Mouse (Mus musculus) forebrain, embryonic 10.5 days (tissue): ENCODE data around the gene Trpv6. TPM values are rescaled to one million over a fixed set of nuclear protein-coding genes. Genes with fewer than 3 reads are reported as not detected.

Experiments used
- DNase-seq: peaks from one replicate; pipeline ENCODE4 v3.0.0-alpha.2; 2017; ENCODE audit warnings: low spot score; ENCODE audit errors: extremely low spot score
- H3K27ac ChIP-seq: fragments of 300-500 bp; sonication (generic); 2 replicates; pipeline ENCODE4 v1.5.1; 2016; ENCODE audit warnings: mild to moderate bottlenecking
- H3K27me3 ChIP-seq: fragments of 300-500 bp; sonication (generic); 2 replicates; pipeline ENCODE4 v1.6.1; 2016; ENCODE audit warnings: mild to moderate bottlenecking; ENCODE audit not compliant: poor library complexity, severe bottlenecking
- H3K36me3 ChIP-seq: fragments of 300-500 bp; sonication (generic); replicated peaks from 2 replicates; pipeline ENCODE4 v1.6.1; 2016; ENCODE audit warnings: mild to moderate bottlenecking, moderate library complexity
- H3K4me1 ChIP-seq: fragments of 300-500 bp; sonication (generic); 2 replicates; pipeline ENCODE4 v1.6.1; 2016
- H3K4me3 ChIP-seq: fragments of 300-500 bp; sonication (generic); 2 replicates; pipeline ENCODE4 v1.5.1; 2016; ENCODE audit warnings: mild to moderate bottlenecking, moderate library complexity
- H3K9me3 ChIP-seq: fragments of 300-500 bp; sonication (generic); 2 replicates; pipeline ENCODE4 v1.6.1; 2016; ENCODE audit warnings: mild to moderate bottlenecking, moderate library complexity
- WGBS: fragments of 180-500 bp; shearing (Covaris S2); methylation state at CpG from one replicate; pipeline ENCODE4 v1.1.7; 2016; 5-methylcytosine and 5-hydroxymethylcytosine counted together
- polyA plus RNA-seq: library from polyadenylated mRNA; unstranded; fragments of >200 nt; fragmentation: Nextera tagmentation; extraction: Ambion mirVana; gene quantifications from 2 replicates; pipeline ENCODE4 v1.2.1, GENCODE M21; 2016

Gene Trpv6
- polyA plus RNA-seq: 0.16 and 0.25 TPM in 2 replicates

GRCm38 (mm10) chr6:41636178-41636577, at the start of gene Trpv6:
Gene Trpv6 (minus strand): TSS chr6:41636405.
- Histone ChIP-seq H3K4me3 (no peak within 1 kb of the TSS), H3K36me3 (no peaks in the 10 kb centered on the region), H3K9me3 (no peaks in the 10 kb centered on the region), H3K27ac (no peak within 1 kb of the TSS), H3K27me3 (no peaks in the 10 kb centered on the region), H3K4me1 (0 out of 2 replicates have a peak, but pooled peaks cover 2% of the 10 kb centered on the region)
- no peak for DNase-seq
- 19% methylated on average over 5 of the region's 5 CpGs for WGBS

- Histone ChIP-seq H3K27me3 (no peaks in the 10 kb centered on the region), H3K4me3 (no peak overlapping the region), H3K4me1 (no peaks in the 10 kb centered on the region), H3K9me3 (no peaks in the 10 kb centered on the region), H3K36me3 (no peaks in the 10 kb centered on the region), H3K27ac (no peak overlapping the region)
- 82% methylated on average over 3 of the region's 3 CpGs for WGBS
- DNase-seq: no peak
These were observed 49.4 kb upstream of the Trpv6 start for GRCm38 (mm10) chr6:41685596-41685995.

GRCm38 (mm10) chr6:41684911-41685310, 48.7 kb upstream of the Trpv6 start:
- H3K4me3 ChIP-seq: no peak overlapping the region
- H3K27me3 ChIP-seq: no peaks in the 10 kb centered on the region
- no peak overlapping the region for H3K27ac ChIP-seq
- no peaks in the 10 kb centered on the region for H3K4me1 ChIP-seq
- H3K9me3 ChIP-seq: no peaks in the 10 kb centered on the region
- H3K36me3 ChIP-seq: no peaks in the 10 kb centered on the region
- no peak for DNase-seq
- WGBS: 91% methylated on average over 5 of the region's 5 CpGs

GRCm38 (mm10) chr6:41684131-41684530, 47.9 kb upstream of the Trpv6 start, which contains the start of gene Llcfc1:
Gene Llcfc1 (plus strand): TSS chr6:41684431.
- Histone ChIP-seq H3K27ac (no peak within 1 kb of the TSS), H3K27me3 (no peaks in the 10 kb centered on the region), H3K4me1 (no peaks in the 10 kb centered on the region), H3K36me3 (no peaks in the 10 kb centered on the region), H3K9me3 (no peaks in the 10 kb centered on the region), H3K4me3 (no peak within 1 kb of the TSS)
- DNase-seq: no peak
- WGBS: 90% methylated on average over 2 of the region's 2 CpGs

GRCm38 (mm10) chr6:41681656-41682055, 45.5 kb upstream of the Trpv6 start:
- no peak overlapping the region for H3K4me3 ChIP-seq
- H3K27me3 ChIP-seq: no peaks in the 10 kb centered on the region
- WGBS: 90% methylated on average over 5 of the region's 5 CpGs
- DNase-seq: no peak
- no peaks in the 10 kb centered on the region for H3K4me1 ChIP-seq
- H3K27ac ChIP-seq: no peak overlapping the region
- H3K9me3 ChIP-seq: no peaks in the 10 kb centered on the region
- no peaks in the 10 kb centered on the region for H3K36me3 ChIP-seq

- Histone ChIP-seq H3K4me3 (no peak within 1 kb of the TSS), H3K27ac (no peak within 1 kb of the TSS), H3K27me3 (no peaks in the 10 kb centered on the region), H3K9me3 (no peaks in the 10 kb centered on the region), H3K4me1 (no peaks in the 10 kb centered on the region), H3K36me3 (no peaks in the 10 kb centered on the region)
- 83% methylated on average over 1 of the region's 1 CpGs for WGBS
- DNase-seq: no peak
These were observed 44.5 kb upstream of the Trpv6 start, which contains the start of gene Trpv5 for GRCm38 (mm10) chr6:41680669-41681068. Gene Trpv5 (minus strand): TSS chr6:41680769.

GRCm38 (mm10) chr6:41676530-41676929, 40.3 kb upstream of the Trpv6 start:
- WGBS: 94% methylated on average over 2 of the region's 2 CpGs
- no peak for DNase-seq
- H3K4me3 ChIP-seq: no peak overlapping the region
- H3K4me1 ChIP-seq: no peaks in the 10 kb centered on the region
- no peaks in the 10 kb centered on the region for H3K9me3 ChIP-seq
- no peak overlapping the region for H3K27ac ChIP-seq
- no peaks in the 10 kb centered on the region for H3K36me3 ChIP-seq
- no peaks in the 10 kb centered on the region for H3K27me3 ChIP-seq

GRCm38 (mm10) chr6:41662320-41662719, 26.1 kb upstream of the Trpv6 start:
- H3K36me3 ChIP-seq: no peaks in the 10 kb centered on the region
- no peaks in the 10 kb centered on the region for H3K4me1 ChIP-seq
- no peak overlapping the region for H3K4me3 ChIP-seq
- no peaks in the 10 kb centered on the region for H3K9me3 ChIP-seq
- no peak for DNase-seq
- H3K27me3 ChIP-seq: no peaks in the 10 kb centered on the region
- 38% methylated on average over 2 of the region's 2 CpGs for WGBS
- no peak overlapping the region for H3K27ac ChIP-seq

- H3K27me3 ChIP-seq: no peaks in the 10 kb centered on the region
- 81% methylated on average over 1 of the region's 1 CpGs for WGBS
- H3K36me3 ChIP-seq: no peaks in the 10 kb centered on the region
- H3K9me3 ChIP-seq: no peaks in the 10 kb centered on the region
- DNase-seq: no peak
- H3K4me1 ChIP-seq: no peaks in the 10 kb centered on the region
- no peak overlapping the region for H3K27ac ChIP-seq
- H3K4me3 ChIP-seq: no peak overlapping the region
These were observed 22.3 kb upstream of the Trpv6 start for GRCm38 (mm10) chr6:41658487-41658886.

- H3K27ac ChIP-seq: no peak overlapping the region
- H3K36me3 ChIP-seq: no peaks in the 10 kb centered on the region
- H3K9me3 ChIP-seq: no peaks in the 10 kb centered on the region
- 82% methylated on average over 8 of the region's 8 CpGs for WGBS
- no peak for DNase-seq
- no peaks in the 10 kb centered on the region for H3K27me3 ChIP-seq
- no peaks in the 10 kb centered on the region for H3K4me1 ChIP-seq
- no peak overlapping the region for H3K4me3 ChIP-seq
These were observed 18.4 kb upstream of the Trpv6 start for GRCm38 (mm10) chr6:41654648-41655047.

- 91% methylated on average over 5 of the region's 5 CpGs for WGBS
- H3K4me3 ChIP-seq: no peak overlapping the region
These were observed 17.0 kb upstream of the Trpv6 start for GRCm38 (mm10) chr6:41653173-41653572.

GRCm38 (mm10) chr6:41646672-41647071, 10.5 kb upstream of the Trpv6 start:
- H3K36me3 ChIP-seq: no peaks in the 10 kb centered on the region
- no peaks in the 10 kb centered on the region for H3K9me3 ChIP-seq
- no peaks in the 10 kb centered on the region for H3K4me1 ChIP-seq
- no peak overlapping the region for H3K4me3 ChIP-seq
- DNase-seq: no peak
- no peaks in the 10 kb centered on the region for H3K27me3 ChIP-seq
- no peak overlapping the region for H3K27ac ChIP-seq

More at GRCm38 (mm10) chr6:41653173-41653572, 17.0 kb upstream of the Trpv6 start:
- no peaks in the 10 kb centered on the region for H3K27me3 ChIP-seq
- DNase-seq: no peak
- no peaks in the 10 kb centered on the region for H3K9me3 ChIP-seq
- H3K27ac ChIP-seq: no peak overlapping the region
- no peaks in the 10 kb centered on the region for H3K36me3 ChIP-seq
- no peaks in the 10 kb centered on the region for H3K4me1 ChIP-seq

GRCm38 (mm10) chr6:41646220-41646619, 10.0 kb upstream of the Trpv6 start:
- Histone ChIP-seq H3K4me3 (no peak overlapping the region), H3K27me3 (no peaks in the 10 kb centered on the region), H3K36me3 (no peaks in the 10 kb centered on the region), H3K9me3 (no peaks in the 10 kb centered on the region), H3K4me1 (no peaks in the 10 kb centered on the region), H3K27ac (no peak overlapping the region)
- 81% methylated on average over 3 of the region's 3 CpGs for WGBS
- no peak for DNase-seq

- WGBS: 86% methylated on average over 3 of the region's 3 CpGs
- Histone ChIP-seq H3K27ac (no peak overlapping the region), H3K4me3 (no peak overlapping the region), H3K27me3 (no peaks in the 10 kb centered on the region), H3K4me1 (0 out of 2 replicates have a peak, but pooled peaks cover 2% of the 10 kb centered on the region), H3K36me3 (no peaks in the 10 kb centered on the region), H3K9me3 (no peaks in the 10 kb centered on the region)
- no peak for DNase-seq
These were observed 7.0 kb upstream of the Trpv6 start for GRCm38 (mm10) chr6:41643227-41643626.
